In the genomic region with DNA sequence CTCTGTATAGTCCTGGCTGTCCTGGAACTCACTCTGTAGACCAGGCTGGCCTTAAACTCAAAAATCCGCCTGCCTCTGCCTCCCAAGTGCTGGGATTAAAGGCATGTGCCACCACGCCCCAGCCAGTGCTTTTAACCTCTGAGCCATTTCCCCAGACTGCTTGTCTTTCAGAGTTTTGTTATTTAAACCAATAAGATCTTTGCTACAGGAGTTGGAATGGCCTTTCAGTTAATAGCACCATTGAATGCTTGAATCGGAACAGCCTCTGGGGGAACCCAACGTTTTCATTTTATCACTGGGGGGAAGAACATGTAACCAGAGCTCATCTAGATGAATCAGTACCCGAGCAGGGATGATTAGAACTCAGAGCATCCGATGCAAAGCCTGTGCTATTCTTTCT, we compare ENCODE assay signal across 15 mouse cellular contexts. TPM values are rescaled to one million over a fixed set of nuclear protein-coding genes. Genes with fewer than 3 reads are reported as not detected.
"Had no signal": no experiment of that assay in that cellular context is flagged by ENCODE, and none has a peak within 500 bp of the region (broad histone marks: within the 10 kb centered on the region; RNA-seq: fewer than 3 reads in every experiment).

No protein-coding gene starts in this region.

- H3K9ac ChIP-seq: liver, embryonic 15.5 days; lung, embryonic 15.5 days had no signal

- H3K4me1 ChIP-seq: liver, embryonic 15.5 days; lung, embryonic 15.5 days; megakaryocyte, embryonic 14.5 days had no signal

- H3K36me3 ChIP-seq: liver, embryonic 15.5 days; lung, embryonic 15.5 days had no signal

- H3K4me2 ChIP-seq: liver, embryonic 15.5 days; lung, embryonic 15.5 days; midbrain, embryonic 11.5 days had no signal

- H3K4me3 ChIP-seq: layer of hippocampus, adult 2 months; liver, embryonic 15.5 days; lung, embryonic 15.5 days; megakaryocyte, embryonic 14.5 days had no signal

- H3K27ac ChIP-seq: kidney, postnatal 0 days; layer of hippocampus, adult 2 months; liver, embryonic 15.5 days; lung, embryonic 15.5 days; stomach, postnatal 0 days had no signal

- H3K9me3 ChIP-seq: liver, embryonic 15.5 days; lung, embryonic 15.5 days; megakaryocyte, embryonic 14.5 days had no signal

- DNase-seq: layer of hippocampus, adult 9-11 months; lung, adult 18-20 months; midbrain, embryonic 14.5 days; thymus, adult 2 months; thymus, postnatal 14 days; thymus, postnatal 4 days had no signal

RNA-seq across cellular contexts. Expression of a gene that starts 3.0 kb away (rescaled TPM):
- polyA plus RNA-seq: midbrain, embryonic 11.5 days; midbrain, embryonic 14.5 days; neural tube, embryonic 11.5 days; neural tube, embryonic 14.5 days had no signal
